ENCODE assay signal across 8 mouse cellular contexts in genomic region chr19:47259581-47259980, GRCm38 (mm10).
DNase-seq lines count a peak whose midpoint lies in the region; ATAC-seq and TF ChIP-seq lines count a peak whose summit lies in the region.

No protein-coding gene starts in this region.

- H3K4me3 ChIP-seq in E14TG2a.4 (replicated peaks; ENCODE audit: low read length): no peak overlapping the region
- H3K4me3 ChIP-seq in embryonic facial prominence, embryonic 10.5 days: no peak overlapping the region
- no peak overlapping the region for H3K4me3 ChIP-seq in kidney, adult 2 months (ENCODE audit: insufficient read depth, low read depth, low read length)

- peak; percentile 71 for TF ChIP-seq CTCF in E14TG2a.4 (conservative IDR thresholded peaks at IDR 0.05; ENCODE audit: low read length)
- peak; percentile 90 for TF ChIP-seq CTCF in kidney, adult 2 months (conservative IDR thresholded peaks at IDR 0.05; ENCODE audit: insufficient read depth, insufficient read length, low read depth, low read length)

- H3K4me1 ChIP-seq in E14TG2a.4 (replicated peaks; ENCODE audit: low read depth, low read length): peaks cover 30% of the 10 kb centered on the region
- peaks cover 20% of the 10 kb centered on the region for H3K4me1 ChIP-seq in embryonic facial prominence, embryonic 10.5 days
- no peaks in the 10 kb centered on the region for H3K4me1 ChIP-seq in kidney, adult 2 months (ENCODE audit: control insufficient read depth, insufficient read depth, low read length)

- peak; percentile 48 for DNase-seq in adrenal gland, adult 2 months
- no peak for DNase-seq in adrenal gland, postnatal 25 days
- peak; percentile 65 for DNase-seq in embryonic facial prominence, embryonic 10.5 days (ENCODE audit: low spot score)
- DNase-seq in kidney, adult 2 months: peak; percentile 45
- no peak for DNase-seq in right cerebral cortex, postnatal 4 days
- DNase-seq in gastrocnemius, postnatal 10 days: no peak

- WGBS in embryonic facial prominence, embryonic 10.5 days: 6% methylated on average over 5 of the region's 5 CpGs
- WGBS in kidney, adult 2 months: 17% methylated on average over 5 of the region's 5 CpGs

- TF ChIP-seq POLR2A in kidney, adult 2 months (IDR thresholded peaks at IDR 0.05; ENCODE audit: low read depth, low read length): no peak

- 0 out of 2 replicates have a peak, but pooled peaks cover under 1% of the 10 kb centered on the region for H3K27me3 ChIP-seq in E14TG2a.4 (ENCODE audit: insufficient read depth, low read length)
- H3K27me3 ChIP-seq in embryonic facial prominence, embryonic 10.5 days (replicated peaks; ENCODE audit: low read depth, poor library complexity, severe bottlenecking): peaks cover 21% of the 10 kb centered on the region
- no peaks in the 10 kb centered on the region for H3K27me3 ChIP-seq in kidney, adult 2 months (replicated peaks; ENCODE audit: control insufficient read depth, insufficient read depth, low read length)

- peaks cover 33% of the 10 kb centered on the region for H3K36me3 ChIP-seq in E14TG2a.4 (ENCODE audit: insufficient read depth, low read length)
- H3K36me3 ChIP-seq in embryonic facial prominence, embryonic 10.5 days (replicated peaks): no peaks in the 10 kb centered on the region
- no peaks in the 10 kb centered on the region for H3K36me3 ChIP-seq in kidney, adult 2 months (ENCODE audit: control insufficient read depth, insufficient read depth, low read length)

- peak; percentile 74 for ATAC-seq in megakaryocyte progenitor cell, adult 5-6 weeks (replicated peaks; ENCODE audit: poor library complexity)

- H3K27ac ChIP-seq in embryonic facial prominence, embryonic 10.5 days (replicated peaks): no peak overlapping the region
- no peak overlapping the region for H3K27ac ChIP-seq in kidney, adult 2 months (ENCODE audit: insufficient read depth, low read depth, low read length)

- H3K9me3 ChIP-seq in E14TG2a.4 (ENCODE audit: low read length): no peaks in the 10 kb centered on the region
- no peaks in the 10 kb centered on the region for H3K9me3 ChIP-seq in embryonic facial prominence, embryonic 10.5 days

Comparison
In these comparisons a context has a peak if more than half of its experiments do, and no peak if none do; other contexts are left out.
1. DNase-seq: peak in adrenal gland, adult 2 months (single experiment), embryonic facial prominence, embryonic 10.5 days (single experiment) and kidney, adult 2 months (single experiment); none in adrenal gland, postnatal 25 days (single experiment), right cerebral cortex, postnatal 4 days (single experiment) and gastrocnemius, postnatal 10 days (single experiment).